Mouse (Mus musculus) cerebellum, postnatal 4 days (tissue): ENCODE results near the gene Rpl10a.
"Not testable (repeated sequence)": the region's sequence is repeated elsewhere in the genome, so short reads cannot be mapped to it uniquely, and the experiment has no call there.

Experiments
- DNase-seq, 2 experiments: peaks; one replicate each; pipeline ENCODE4 v3.0.0; 2022; ENCODE audit warnings: low spot score in 2 of 2, mixed read lengths in 1 of 2

The Rpl10a gene

DNA sequence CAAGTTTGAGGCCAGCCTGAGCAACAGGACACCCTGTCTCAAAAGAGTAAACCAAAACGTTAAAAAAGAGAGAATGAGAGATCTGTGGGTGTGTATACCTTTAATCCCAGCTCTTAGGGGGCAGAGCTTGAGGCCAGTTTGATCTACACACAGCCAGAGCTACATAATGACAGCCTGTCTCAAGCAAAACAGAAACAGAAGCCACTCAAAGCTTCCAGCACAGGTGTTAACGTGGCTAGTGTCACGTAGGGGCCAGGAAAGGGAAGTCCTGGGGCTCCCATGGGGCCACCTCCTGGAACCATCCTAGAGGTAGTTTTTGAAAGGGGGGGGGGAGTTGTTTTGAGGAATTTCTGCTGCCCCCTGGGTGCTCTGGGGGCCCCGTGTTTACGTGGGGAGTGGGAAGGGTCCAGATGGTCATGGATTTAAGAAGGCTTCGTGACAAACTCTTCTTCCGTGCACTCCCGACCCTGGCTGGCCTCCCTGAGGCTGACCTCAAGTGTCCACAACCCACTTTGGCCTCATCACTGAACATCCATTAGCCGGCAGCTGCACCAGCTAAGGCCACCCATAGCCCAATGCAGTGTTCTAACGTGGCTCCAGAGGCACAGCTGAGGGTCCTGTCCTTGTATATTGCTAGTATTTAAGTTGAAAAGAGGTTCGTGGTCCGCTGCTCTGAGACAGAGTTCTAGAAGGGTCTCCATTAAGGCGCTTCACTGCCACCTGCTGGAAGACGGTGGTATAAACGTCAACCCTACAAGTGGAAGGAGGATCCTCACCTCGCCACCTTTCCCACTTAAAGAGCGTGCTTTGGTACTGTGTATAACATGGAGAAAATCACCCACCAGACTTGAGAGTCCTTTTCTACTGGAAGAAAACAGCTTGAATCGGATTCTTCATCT is 19.7 kb upstream of the Rpl10a start:
- peak; percentile 83 to 92 for DNase-seq

DNA sequence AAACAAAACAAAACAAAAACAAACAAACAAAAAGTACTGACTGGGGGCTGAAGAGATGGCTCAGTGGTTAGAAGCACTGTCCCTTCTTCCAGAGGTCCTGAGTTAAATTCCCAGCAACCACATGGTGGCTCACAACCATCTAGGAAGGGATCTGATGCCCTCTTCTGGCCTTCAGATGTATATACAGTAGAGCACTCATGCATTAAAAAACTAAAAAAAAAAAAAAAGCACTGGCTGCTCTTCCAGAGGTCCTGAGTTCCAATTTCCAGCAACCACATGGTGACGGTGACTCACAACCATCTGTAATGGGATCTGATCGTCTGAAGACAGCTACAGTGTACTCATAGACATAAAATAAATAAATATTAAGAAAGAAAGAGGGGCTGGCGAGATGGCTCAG is 17.4 kb upstream of the Rpl10a start:
- DNase-seq: no peak

DNA sequence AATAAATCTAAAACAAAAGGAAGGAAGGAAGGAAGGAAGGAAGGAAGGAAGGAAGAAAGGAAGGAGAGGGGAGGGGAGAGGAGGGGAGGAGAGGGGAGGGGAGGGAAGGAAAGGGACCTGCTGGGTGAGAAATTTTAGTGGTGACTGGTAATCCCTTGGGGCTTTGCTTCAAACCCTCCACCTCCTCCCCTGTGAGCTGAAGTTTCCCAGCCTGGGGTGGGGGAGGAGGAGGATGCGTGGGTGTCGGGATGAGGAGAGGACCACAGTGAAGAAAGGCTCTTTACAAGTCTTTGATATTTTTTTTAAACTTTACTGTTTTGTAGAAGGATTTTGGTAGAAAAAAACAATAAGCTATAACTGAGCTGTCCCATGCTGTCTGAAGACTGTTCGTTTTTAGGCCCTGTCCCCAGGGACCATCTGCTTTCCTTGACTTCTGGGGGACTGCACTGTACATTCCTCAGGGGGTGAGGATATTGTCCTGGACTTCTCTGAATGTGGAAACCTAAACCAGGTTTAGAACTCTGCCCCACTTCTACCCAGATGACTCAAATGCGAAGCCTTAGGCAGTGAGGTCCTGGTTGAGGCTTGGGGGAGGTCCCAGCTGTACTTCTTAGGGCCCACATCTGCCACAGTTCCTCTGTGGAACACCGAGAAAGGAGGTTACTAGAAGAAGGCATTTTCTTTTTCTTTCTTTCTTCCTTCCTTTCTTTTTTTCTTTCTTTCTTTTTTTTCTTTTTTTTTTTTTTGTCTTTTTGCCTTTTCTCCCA is 16.7 kb upstream of the Rpl10a start:
- DNase-seq: no peak

DNA sequence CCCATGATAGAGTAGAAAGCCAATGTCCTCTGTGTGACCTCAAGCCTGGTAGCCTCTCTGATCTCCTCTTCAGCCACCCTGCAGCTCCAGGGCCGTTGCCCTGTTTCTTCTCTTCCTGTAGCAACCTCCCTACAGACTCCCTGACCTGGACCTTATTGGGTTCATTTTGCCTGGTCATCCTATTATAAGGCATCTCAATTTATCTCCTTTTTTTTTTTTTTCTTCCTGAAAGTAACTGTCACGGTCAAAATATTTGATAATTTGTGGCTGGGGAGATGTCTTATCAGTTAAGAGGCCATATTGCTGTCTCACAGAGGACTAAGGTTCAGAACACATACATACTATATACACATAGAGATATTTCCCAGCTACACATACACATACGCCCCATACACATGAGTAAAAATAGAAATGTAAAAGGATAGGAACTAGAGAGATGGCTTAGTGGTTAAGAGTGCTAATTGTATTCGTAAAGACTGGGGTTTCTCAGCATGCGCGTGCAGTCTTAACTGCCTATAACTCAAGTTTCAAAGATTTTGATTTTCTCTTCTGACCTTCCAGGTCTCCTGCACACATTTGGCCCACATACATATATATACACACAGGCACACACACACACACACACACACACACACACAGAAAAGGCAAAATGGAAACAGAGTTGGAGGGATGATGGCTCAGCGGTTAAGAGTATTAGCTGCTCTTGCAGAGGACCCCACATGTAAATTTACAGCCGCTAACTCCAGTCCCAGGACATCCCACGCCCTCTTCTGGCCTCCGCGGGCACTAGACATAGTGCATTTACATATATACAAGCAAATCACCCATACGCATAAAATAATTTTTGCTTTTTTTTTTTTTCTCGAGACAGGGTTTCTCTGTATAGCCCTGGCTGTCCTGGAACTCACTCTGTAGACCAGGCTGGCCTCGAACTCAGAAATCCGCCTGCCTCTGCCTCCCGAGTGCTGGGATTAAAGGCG is 15.7 kb upstream of the Rpl10a start:
- DNase-seq: no peak

DNA sequence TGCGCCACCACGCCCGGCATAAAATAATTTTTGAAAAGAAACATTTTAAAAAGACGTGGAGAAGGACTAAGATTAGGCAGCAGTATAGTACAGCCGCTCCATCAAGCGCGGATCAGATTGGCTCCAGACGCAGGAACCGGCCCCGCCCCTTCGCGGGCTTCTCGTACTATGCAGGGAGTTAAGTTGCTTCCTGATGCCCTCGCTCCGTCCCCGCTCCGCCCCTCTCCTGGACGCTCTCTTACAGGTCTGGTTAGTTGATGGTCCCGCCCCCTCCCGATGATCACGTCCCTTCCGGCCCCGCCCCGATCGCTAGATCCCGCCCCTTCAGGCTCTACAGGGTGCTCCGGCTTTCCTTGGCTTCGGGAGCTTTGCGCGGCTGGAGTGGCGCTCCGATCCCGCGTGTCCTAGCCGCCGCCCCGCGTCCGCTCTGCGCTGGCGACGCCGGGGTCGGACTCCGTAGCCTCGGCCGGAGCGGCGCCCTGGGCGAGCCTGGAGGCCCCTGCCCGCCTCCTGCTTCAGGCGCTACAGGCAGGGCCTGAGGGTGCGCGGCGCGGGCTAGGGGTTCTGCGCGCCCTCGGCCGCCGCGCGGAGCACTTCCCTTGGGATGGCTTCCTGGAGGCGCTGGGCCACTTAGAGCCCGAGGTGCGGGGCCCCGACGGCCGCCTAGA is 14.9 kb upstream of the Rpl10a start, which contains the start of gene Fance:
Gene Fance, plus strand, starts transcription at position 308 of the 668 bp plus-strand sequence.
- peak; percentile 77 to 93 for DNase-seq

DNA sequence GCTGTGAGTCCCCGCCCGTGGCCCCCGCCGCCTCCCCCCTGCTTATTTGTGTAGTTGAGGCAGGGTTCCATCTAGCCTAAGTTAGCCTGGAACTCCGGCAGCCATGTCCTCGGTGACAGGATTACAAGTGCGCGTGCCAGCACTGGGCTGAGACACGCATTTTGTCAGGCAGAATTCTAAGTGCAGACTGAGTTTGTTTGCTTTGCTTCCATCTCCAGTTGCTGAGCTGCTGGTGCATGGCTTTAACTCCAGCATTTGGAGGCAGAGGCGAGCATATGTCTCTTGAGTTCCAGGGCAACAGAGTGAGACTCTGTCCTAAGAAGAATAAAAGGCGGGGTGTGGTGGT is 14.4 kb upstream of the Rpl10a start:
- DNase-seq: no peak

DNA sequence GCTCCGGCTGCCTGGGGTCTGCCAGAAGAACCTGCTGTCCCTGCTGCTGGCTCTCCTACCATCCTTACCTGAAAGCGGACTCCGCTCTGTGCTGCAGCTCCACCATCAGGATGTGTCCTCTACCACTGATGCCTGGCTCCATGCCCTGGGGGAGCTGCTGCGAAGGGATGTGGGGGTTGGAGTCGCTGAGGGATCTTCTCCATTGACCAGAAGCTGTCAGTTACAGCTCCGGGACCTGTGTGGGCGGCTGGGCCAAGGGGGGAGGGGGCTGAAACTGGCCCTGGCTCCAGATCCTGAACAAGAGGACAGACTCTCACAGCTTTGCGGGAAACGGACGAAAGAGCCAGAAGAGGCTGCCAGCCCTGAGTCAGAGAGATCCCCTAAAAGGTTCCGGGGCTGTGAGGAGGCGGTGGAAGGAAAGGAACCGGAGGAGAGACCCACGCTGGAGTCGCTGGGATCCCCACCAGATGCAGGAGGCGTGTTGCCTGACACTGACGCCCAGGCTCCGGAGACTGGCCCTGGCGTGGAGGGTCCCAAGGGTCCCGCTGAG is 12.6 kb upstream of the Rpl10a start:
- DNase-seq: no peak

DNA sequence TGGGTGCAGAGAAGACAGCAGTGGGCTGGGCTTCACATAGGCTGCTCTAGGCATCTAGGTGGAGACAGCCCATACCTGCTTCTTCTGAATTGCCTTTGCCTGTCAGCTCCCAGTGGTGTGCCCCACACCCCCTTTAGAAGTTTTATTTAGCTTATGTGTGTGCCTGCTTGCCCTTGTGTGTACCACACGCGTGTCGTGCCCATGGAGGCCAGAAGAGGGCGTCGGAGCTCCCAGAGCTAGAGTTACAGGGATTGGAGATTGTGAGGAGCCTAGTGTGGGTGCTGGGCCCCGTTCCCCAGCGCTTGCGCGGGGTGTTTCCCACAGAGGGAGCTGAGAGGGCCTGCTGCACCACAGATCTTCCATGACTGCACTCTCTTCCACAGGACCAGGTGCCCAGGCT is 11.8 kb upstream of the Rpl10a start:
- no peak for DNase-seq

DNA sequence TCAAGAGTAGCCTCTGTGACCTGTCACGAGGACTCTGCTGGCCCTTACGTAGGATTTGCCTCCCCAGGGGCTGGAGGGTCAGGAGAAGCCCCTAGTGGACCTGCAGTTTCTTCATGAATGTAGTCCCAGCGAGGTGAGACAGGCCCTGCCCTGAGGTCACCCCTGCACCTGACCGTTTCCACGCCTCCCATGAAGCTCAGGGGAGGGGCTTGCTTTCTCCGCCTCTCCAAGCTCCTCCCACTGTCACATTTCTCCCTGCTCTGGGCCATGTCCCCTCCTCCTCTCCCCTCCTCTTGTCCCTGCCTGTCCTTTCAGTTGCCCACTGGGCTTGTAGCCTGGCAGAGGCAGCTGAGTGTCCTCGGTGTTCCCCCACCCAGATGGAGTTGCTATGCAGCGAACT is 11.2 kb upstream of the Rpl10a start:
- no peak for DNase-seq

DNA sequence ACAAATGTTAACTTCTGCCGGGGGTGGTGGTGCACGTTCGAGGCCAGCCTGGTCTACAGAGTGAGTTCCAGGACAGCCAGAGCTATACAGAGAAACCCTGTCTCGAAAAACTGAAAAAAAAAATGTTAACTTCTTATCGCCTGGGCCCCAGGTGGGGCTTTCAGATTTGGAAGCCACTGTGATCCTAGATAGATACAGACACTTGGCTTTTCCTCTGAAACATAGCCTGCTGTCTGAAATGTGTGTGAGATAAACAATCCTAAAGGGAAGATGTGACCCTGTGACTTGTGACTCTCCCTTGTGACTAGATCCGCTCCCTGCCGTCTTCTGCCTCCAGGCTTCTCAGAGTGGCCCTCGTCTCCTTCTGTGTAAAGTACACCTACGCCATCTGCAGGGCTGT is 10.5 kb upstream of the Rpl10a start:
- DNase-seq: no peak

DNA sequence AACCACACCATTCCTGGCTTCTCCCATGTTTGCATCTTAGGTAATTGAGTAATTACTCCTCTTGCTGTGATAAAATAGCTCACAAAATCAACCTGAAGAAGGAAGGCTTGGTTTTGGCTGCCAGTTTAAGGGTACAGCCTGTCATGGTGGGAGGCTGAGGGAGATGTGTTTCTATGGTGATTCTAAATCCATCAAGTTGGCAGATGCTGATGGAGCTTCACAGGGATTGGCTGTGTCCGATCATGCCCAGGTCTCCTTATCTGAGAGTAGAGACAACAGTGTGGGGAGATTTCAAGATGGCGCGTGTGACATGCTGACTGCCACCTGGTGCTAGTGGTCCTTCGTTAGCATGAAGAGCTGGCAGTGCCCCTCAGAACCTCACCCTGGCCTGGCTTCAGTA is 6.6 kb upstream of the Rpl10a start:
- DNase-seq: no peak

DNA sequence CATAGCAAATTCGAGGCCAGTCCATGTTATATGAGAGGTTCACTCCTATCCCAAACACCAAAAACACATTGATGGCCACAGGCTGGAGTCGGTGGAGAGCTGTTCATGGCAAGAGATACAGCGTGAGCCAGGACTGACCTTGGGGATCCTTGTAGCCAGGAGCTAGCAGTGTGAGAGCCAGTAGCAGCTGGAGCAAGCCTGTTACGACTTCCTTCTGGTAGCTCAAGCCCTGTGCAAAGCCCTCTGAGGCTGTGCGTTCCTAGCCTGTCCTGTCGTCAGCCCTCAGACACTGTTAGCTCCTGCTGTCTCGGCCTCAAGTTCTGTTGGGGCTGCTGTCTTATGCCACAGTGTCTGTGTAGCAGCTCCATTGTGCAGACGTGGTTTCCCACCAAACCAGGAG is 4.5 kb upstream of the Rpl10a start:
- no peak for DNase-seq

DNA sequence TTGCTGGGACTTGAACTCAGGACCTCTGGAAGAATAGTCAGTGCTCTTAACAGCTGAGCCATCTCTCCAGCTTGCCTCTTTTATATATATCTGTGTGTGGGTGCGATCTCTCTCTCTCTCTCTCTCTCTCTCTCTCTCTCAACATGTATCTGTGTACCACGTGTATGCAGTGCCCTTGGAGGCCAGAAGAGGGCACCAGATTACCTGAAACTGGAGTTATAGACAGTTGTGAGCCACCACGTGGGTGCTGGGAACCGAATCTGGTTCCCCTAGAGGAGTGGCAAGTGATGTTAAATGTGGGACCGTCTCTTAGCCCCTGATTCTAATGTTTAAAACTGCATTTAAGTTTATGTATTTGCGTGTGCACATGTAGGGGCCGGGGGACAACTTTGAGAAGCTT is 3.9 kb upstream of the Rpl10a start:
- not testable (repeated sequence) for DNase-seq

DNA sequence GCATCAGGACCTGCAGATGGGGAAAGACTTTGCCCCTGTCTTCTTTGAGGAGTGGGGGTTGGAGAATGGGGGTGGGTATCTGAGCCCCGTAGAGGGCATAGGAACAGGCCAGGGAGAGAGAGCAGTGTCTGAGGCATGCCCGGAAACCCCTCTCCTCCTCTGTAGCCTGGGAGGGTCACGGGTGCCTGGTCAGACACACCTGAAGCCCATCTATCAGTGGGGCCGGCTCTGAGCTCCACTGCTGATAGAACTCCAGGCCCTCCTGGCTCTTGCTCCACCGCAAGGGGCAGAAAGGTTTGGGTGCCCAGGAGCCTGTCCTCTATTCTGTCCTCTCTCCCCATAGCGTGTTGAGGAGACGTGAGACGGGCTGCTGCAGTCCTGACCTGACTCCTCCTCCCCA is 2.5 kb upstream of the Rpl10a start:
- DNase-seq: no peak

DNA sequence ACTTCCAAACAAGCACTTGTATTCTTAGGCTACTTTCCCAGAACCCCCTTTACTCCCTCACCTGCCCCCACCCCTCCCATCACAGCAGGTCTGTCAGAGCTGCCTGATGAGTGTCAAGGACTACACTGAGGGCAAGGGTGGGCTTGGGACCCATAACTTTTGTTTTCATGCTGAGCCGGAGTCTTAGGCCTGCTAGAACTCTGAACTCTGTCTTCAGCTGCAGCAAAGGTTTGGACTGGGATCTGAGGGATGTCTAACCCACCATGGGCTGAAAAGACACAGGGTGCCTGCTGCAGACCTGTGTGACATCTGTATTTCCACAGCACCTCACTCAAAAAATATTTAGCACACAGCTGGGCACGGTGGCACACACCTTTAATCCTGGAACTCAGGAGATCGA is 1.3 kb upstream of the Rpl10a start:
- no peak for DNase-seq

DNA sequence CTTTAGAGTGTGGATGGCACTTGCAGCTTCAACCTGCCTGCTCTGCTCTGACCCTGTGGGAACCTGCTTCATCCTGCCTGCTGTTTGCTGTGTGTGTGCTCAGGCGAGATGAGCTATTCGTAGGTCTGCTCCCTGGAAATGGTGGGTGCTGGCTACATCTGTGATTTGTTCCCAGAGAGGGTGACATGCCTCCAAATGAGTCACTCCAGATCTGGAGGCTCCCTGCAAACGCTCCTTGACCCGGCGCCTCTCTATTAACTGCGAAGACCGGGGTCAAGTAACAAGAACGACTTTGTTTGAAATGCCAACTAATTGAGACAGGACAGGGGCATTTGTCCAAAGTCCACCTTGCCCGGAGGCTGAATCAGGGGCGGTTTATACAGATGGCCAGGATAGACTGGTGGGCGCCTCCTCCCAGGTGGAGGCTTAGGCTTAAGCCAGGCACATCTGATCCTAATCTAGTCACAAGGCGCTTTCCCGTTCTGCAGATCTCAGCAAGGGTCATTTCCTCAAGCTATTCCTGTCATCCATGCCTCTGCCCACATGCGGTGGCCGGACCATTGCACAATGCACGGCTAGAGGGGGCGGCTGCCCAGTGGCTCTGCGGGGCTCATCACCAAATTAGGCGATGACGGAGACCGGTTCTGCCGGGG is 472 bp upstream of the Rpl10a start:
- no peak for DNase-seq

DNA sequence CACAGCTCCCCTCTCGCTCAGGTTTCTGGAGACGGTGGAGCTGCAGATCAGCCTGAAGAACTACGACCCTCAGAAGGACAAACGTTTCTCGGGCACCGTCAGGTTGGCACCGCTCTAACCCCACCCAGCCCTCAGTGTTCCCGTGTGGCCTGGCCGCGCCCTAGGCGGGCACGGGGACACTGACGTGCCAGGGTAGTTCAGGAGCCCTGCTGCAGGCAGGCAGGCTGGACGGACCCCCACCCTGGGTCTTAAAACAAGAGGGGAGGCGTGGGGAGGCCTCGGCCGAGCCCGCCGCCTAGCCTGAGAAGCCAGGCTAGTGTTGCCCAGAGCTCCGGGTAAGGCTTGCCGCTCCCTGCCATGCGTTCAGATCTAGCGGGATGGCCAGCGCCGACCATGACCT is 675 bp downstream of the Rpl10a start:
- no peak for DNase-seq

DNA sequence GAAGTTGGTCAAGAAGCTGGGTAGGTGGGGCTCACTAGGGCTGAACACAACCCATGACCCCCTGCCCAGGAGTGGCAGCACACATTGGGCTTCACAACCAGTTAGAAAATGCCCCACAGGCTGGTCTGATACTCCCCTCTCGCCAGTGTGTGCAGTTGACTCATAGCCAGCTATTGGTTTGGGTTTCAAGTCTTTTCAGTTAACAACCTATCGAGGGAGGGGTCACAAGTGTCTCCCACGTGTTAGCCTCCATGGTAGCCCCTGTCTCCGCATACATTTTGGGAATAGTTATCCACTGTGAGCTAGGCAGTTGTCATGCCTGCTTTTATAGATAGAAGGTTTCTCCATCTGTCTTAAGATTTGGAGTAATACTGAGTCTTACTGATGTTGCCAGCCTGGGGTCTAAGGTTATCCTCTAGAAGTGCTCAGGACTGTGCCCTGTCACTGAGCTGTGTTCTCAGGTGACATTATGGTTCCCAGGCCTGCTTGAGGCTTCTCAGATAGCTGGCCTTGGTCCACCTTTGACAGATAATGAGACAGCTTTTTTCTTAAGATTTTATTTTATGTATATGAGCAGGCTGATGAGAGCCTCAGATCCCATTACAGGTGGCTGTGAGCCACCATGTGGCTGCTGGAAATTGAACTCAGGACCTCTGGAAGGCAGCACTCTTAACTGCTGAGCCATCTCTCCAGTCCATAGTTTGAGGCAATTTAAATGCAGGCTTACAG is 1.4 kb downstream of the Rpl10a start:
- DNase-seq: no peak

DNA sequence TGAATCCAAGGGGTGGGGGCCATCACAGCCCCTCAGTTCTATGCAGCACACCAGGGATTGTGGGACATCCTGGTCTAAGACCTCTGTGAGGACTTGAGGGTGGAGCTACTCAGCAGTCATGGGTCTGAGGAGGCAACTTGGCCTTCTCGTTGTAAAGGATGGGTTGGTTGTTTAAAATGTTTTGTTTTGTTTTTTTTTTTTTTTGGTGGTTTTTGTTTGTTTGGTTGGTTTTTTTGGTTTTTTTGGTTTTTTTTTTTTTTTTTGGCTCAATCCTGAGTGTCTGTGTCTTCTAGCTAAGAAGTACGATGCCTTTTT is 1.9 kb downstream of the Rpl10a start:
- no peak for DNase-seq

DNA sequence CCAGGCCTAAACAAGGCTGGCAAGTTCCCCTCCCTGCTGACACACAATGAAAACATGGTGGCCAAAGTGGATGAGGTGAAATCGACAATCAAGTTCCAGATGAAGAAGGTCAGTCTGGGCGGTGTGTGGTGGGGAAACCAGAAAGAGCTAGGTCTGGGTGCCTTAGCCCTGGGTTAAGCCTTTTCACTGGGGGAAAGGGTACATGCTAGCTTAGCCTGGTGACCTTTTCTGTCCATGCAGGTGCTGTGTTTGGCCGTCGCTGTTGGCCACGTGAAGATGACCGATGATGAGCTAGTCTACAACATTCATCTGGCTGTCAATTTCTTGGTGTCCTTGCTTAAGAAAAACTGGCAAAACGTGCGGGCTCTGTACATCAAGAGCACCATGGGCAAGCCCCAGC is 2.3 kb downstream of the Rpl10a start:
- not testable (repeated sequence) for DNase-seq
